ENCODE assay signal across 25 mouse cellular contexts in the genomic region with DNA sequence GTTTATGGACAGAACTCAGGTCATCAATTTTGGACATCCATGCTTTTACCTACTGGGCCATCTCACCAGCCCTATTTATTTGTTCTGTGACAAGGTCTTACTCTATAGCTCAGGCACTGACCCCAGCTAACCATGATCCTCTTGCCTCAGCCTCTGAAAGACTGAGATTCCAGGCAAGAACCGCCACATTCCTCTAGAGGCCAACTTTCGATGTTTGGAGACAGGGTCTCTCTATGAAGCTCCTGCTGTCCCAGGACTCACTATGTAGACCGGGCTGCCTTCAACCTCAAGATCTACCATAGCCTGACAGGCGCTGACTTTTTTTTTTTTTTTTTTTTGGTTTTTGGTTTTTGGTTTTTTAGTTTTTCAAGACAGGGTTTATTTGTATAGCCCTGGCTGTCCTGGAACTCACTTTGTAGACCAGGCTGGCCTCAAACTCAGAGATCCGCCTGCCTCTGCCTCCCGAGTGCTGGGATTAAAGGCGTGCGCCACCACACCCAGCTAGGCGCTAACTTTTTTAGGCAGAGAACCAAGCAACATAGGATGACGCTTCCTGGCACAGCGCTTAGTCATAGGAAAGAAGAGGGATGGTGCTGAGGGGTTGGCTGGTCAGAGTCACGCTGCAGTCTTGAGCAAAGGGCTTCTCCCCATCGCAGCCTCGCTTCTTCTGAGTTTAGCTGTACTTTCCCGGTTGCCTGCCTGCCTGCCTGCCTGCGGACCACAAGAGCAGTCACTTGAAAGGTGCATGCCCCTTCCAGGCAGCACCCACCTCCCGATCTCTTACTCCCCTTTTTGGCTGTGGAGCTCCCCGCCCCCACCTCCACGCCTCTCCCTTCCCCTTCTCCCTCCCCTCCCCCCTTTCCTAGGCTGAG. TPM values are rescaled to one million over a fixed set of nuclear protein-coding genes. Genes with fewer than 3 reads are reported as not detected.
A peak's percentile ranks its signal among the peaks of the same experiment; 100 is the strongest.
DNase-seq lines count a peak whose midpoint lies in the region; ATAC-seq and TF ChIP-seq lines count a peak whose summit lies in the region.
"Had no signal": no experiment of that assay in that cellular context is flagged by ENCODE, and none has a peak within 500 bp of the region (broad histone marks: within the 10 kb centered on the region; RNA-seq: fewer than 3 reads in every experiment).

No protein-coding gene starts in this region.

- peak overlapping the region; percentile 75 for H3K27ac ChIP-seq in heart, embryonic 11.5 days (ENCODE audit: low read depth, low read length)
- peak overlapping the region; percentile 92 for H3K27ac ChIP-seq in heart, embryonic 15.5 days
- H3K27ac ChIP-seq in lung, postnatal 0 days (ENCODE audit: low read length): no peak overlapping the region
- H3K27ac ChIP-seq: forebrain, embryonic 13.5 days; hindbrain, embryonic 13.5 days; limb, embryonic 12.5 days; liver, embryonic 13.5 days; midbrain, embryonic 12.5 days had no signal

- ATAC-seq in heart, embryonic 11.5 days (replicated peaks; ENCODE audit: insufficient number of reproducible peaks, low FRiP score, low TSS enrichment): no peak
- ATAC-seq in heart, embryonic 15.5 days (replicated peaks; ENCODE audit: insufficient number of reproducible peaks, insufficient read depth, low FRiP score, low read depth): 0 out of 2 replicates have a peak, but pooled peaks have one; percentile 5
- no peak for ATAC-seq in lung, postnatal 0 days
- ATAC-seq: forebrain, embryonic 13.5 days; inflammation-experienced regulatory T-cells, adult 6 months had no signal

- H3K36me3 ChIP-seq in heart, embryonic 11.5 days (ENCODE audit: control insufficient read depth, insufficient read depth, low read length): no peaks in the 10 kb centered on the region
- no peaks in the 10 kb centered on the region for H3K36me3 ChIP-seq in E14TG2a.4 (ENCODE audit: insufficient read depth, low read length)
- H3K36me3 ChIP-seq in heart, embryonic 15.5 days: no peaks in the 10 kb centered on the region
- H3K36me3 ChIP-seq in lung, postnatal 0 days (ENCODE audit: insufficient read depth, low read length): no peaks in the 10 kb centered on the region
- H3K36me3 ChIP-seq: hindbrain, embryonic 13.5 days; limb, embryonic 12.5 days; liver, embryonic 13.5 days; midbrain, embryonic 12.5 days had no signal

- H3K4me2 ChIP-seq in heart, embryonic 11.5 days: peak overlapping the region; percentile 30
- peak overlapping the region; percentile 42 for H3K4me2 ChIP-seq in heart, embryonic 15.5 days
- no peak overlapping the region for H3K4me2 ChIP-seq in lung, postnatal 0 days (replicated peaks; ENCODE audit: low read depth, low read length)
- H3K4me2 ChIP-seq: forebrain, embryonic 13.5 days; hindbrain, embryonic 13.5 days; limb, embryonic 12.5 days; liver, embryonic 13.5 days; lung, embryonic 14.5 days; midbrain, embryonic 12.5 days had no signal

- WGBS in heart, embryonic 11.5 days (ENCODE audit: insufficient replicate concordance): 62% methylated on average over 19 of the region's 19 CpGs
- WGBS in heart, embryonic 15.5 days: 63% methylated on average over 19 of the region's 19 CpGs
- WGBS in lung, postnatal 0 days: 79% methylated on average over 18 of the region's 19 CpGs

- DNase-seq in heart, postnatal 25 days (ENCODE audit: low spot score): no peak
- DNase-seq in ES-CJ7 (ENCODE audit: low read depth, low spot score): peak; percentile 76
- DNase-seq in lung, postnatal 0 days (ENCODE audit: low spot score): no peak
- DNase-seq in kidney, postnatal 36 days: no peak
- DNase-seq: adrenal gland, adult 8-10 months; cerebellum, adult 9-11 months; kidney, adult 8-10 months; liver, embryonic 13.5 days; lung, embryonic 14.5 days; thymus, postnatal 25 days had no signal

- no peaks in the 10 kb centered on the region; the same call in 1 of the 2 replicates for H3K9me3 ChIP-seq in heart, embryonic 11.5 days (replicated peaks; ENCODE audit: control insufficient read depth, low read length)
- H3K9me3 ChIP-seq in E14TG2a.4 (ENCODE audit: low read length): peaks cover 3% of the 10 kb centered on the region; the same call in 1 of the 2 replicates
- no peaks in the 10 kb centered on the region for H3K9me3 ChIP-seq in heart, embryonic 15.5 days (replicated peaks)
- no peaks in the 10 kb centered on the region for H3K9me3 ChIP-seq in lung, postnatal 0 days (ENCODE audit: low read length)
- H3K9me3 ChIP-seq: forebrain, embryonic 13.5 days; liver, embryonic 13.5 days; midbrain, embryonic 12.5 days had no signal

- TF ChIP-seq EP300 in lung, postnatal 0 days (IDR thresholded peaks at IDR 0.05): no peak

- H3K4me1 ChIP-seq in heart, embryonic 11.5 days (ENCODE audit: control insufficient read depth, insufficient read depth, low read length): peaks cover 24% of the 10 kb centered on the region
- peaks cover 30% of the 10 kb centered on the region for H3K4me1 ChIP-seq in E14TG2a.4 (replicated peaks; ENCODE audit: low read depth, low read length)
- H3K4me1 ChIP-seq in heart, embryonic 15.5 days (replicated peaks): peaks cover 47% of the 10 kb centered on the region
- H3K4me1 ChIP-seq in lung, postnatal 0 days (ENCODE audit: insufficient read depth, low read depth, low read length): no peaks in the 10 kb centered on the region
- H3K4me1 ChIP-seq: forebrain, embryonic 13.5 days; hindbrain, embryonic 13.5 days; limb, embryonic 12.5 days; liver, embryonic 13.5 days; midbrain, embryonic 12.5 days had no signal

- TF ChIP-seq CTCF in E14TG2a.4 (conservative IDR thresholded peaks at IDR 0.05; ENCODE audit: low read length): no peak
- TF ChIP-seq CTCF in lung, postnatal 0 days (IDR thresholded peaks at IDR 0.05): no peak

- no peaks in the 10 kb centered on the region for H3K27me3 ChIP-seq in heart, embryonic 11.5 days (ENCODE audit: control insufficient read depth, insufficient read depth, low read length)
- H3K27me3 ChIP-seq in E14TG2a.4 (ENCODE audit: insufficient read depth, low read length): 0 out of 2 replicates have a peak, but pooled peaks cover under 1% of the 10 kb centered on the region
- no peaks in the 10 kb centered on the region for H3K27me3 ChIP-seq in heart, embryonic 15.5 days
- H3K27me3 ChIP-seq in lung, postnatal 0 days (replicated peaks; ENCODE audit: insufficient read depth, low read length): no peaks in the 10 kb centered on the region
- H3K27me3 ChIP-seq: forebrain, embryonic 13.5 days had no signal

- intact Hi-C loops in heart, postnatal 25 days (cut with DNase I): no loop called here

- no peak overlapping the region for H3K9ac ChIP-seq in heart, embryonic 11.5 days (ENCODE audit: low read depth, low read length)
- no peak overlapping the region for H3K9ac ChIP-seq in heart, embryonic 15.5 days
- H3K9ac ChIP-seq in lung, postnatal 0 days (replicated peaks; ENCODE audit: low read depth): no peak overlapping the region
- H3K9ac ChIP-seq: forebrain, embryonic 13.5 days; hindbrain, embryonic 13.5 days; limb, embryonic 12.5 days; liver, embryonic 13.5 days; lung, embryonic 14.5 days; midbrain, embryonic 12.5 days had no signal

- H3K4me3 ChIP-seq in heart, embryonic 11.5 days (ENCODE audit: low read depth, low read length): peak overlapping the region; percentile 10; the same call in 1 of the 2 replicates
- H3K4me3 ChIP-seq in E14TG2a.4 (replicated peaks; ENCODE audit: low read length): 0 out of 2 replicates have a peak overlapping the region, but pooled peaks have one; percentile 35
- H3K4me3 ChIP-seq in heart, embryonic 15.5 days: no peak overlapping the region; the same call in 1 of the 2 replicates
- H3K4me3 ChIP-seq in lung, postnatal 0 days (ENCODE audit: low read depth, low read length): no peak overlapping the region
- H3K4me3 ChIP-seq: forebrain, embryonic 13.5 days; hindbrain, embryonic 13.5 days; limb, embryonic 12.5 days; liver, embryonic 13.5 days; midbrain, embryonic 12.5 days had no signal

RNA-seq across cellular contexts. Expression of gene Pdik1l, which starts 11.2 kb away (rescaled TPM):
- 13.7 and 16.3 TPM in 2 replicates for polyA plus RNA-seq in heart, embryonic 11.5 days (2014; fragmentation: Nextera tagmentation; extraction: Ambion mirVana)
- 1 to 10 TPM; 5.8 to 8.4 TPM for total RNA-seq in heart, postnatal 25 days (2021)
- polyA plus RNA-seq in heart, embryonic 15.5 days (2015; fragmentation: Nextera tagmentation; extraction: Ambion mirVana): 11.3 and 14.3 TPM in 2 replicates
- polyA plus RNA-seq in lung, postnatal 0 days (2015; fragmentation: Nextera tagmentation; extraction: Ambion mirVana): 9.9 and 10.0 TPM in 2 replicates

RNA-seq across cellular contexts. Expression of gene Trim63, which starts 16.1 kb away (rescaled TPM):
- polyA plus RNA-seq in heart, embryonic 11.5 days (2014; fragmentation: Nextera tagmentation; extraction: Ambion mirVana): 21.6 and 22.1 TPM in 2 replicates
- 100 to 1,000 TPM; 215 to 229 TPM for total RNA-seq in heart, postnatal 25 days (2021)
- polyA plus RNA-seq in heart, embryonic 15.5 days (2015; fragmentation: Nextera tagmentation; extraction: Ambion mirVana): 137 and 156 TPM in 2 replicates
- polyA plus RNA-seq in lung, postnatal 0 days (2015; fragmentation: Nextera tagmentation; extraction: Ambion mirVana): 0.75 and 1.3 TPM in 2 replicates
- total RNA-seq: adrenal gland, adult 8-10 months; granulocyte monocyte progenitor cell, adult 5-6 weeks; monocyte, adult 5-6 weeks had no signal
- polyA plus RNA-seq: forebrain, embryonic 13.5 days; inflammation-experienced regulatory T-cells, adult 6 months; lung, embryonic 14.5 days had no signal

RNA-seq across cellular contexts. Expression of gene Slc30a2, which starts 44.1 kb away (rescaled TPM):
- polyA plus RNA-seq in heart, embryonic 11.5 days (2014; fragmentation: Nextera tagmentation; extraction: Ambion mirVana): 0.26 TPM in 1 of 2 replicates, not detected in the other
- total RNA-seq in heart, postnatal 25 days (2021): under 1 TPM; 0.31 to 0.36 TPM
- 0.18 and 0.21 TPM in 2 replicates for polyA plus RNA-seq in heart, embryonic 15.5 days (2015; fragmentation: Nextera tagmentation; extraction: Ambion mirVana)
- polyA plus RNA-seq in lung, postnatal 0 days (2015; fragmentation: Nextera tagmentation; extraction: Ambion mirVana): 0.79 and 1.1 TPM in 2 replicates
- total RNA-seq: granulocyte monocyte progenitor cell, adult 5-6 weeks; monocyte, adult 5-6 weeks had no signal
- polyA plus RNA-seq: forebrain, embryonic 13.5 days; hindbrain, embryonic 13.5 days; liver, embryonic 13.5 days; neural tube, embryonic 11.5 days had no signal

RNA-seq across cellular contexts. Expression of gene Grrp1, which starts 45.0 kb away (rescaled TPM):
- 3.7 and 4.4 TPM in 2 replicates for polyA plus RNA-seq in heart, embryonic 11.5 days (2014; fragmentation: Nextera tagmentation; extraction: Ambion mirVana)
- total RNA-seq in heart, postnatal 25 days (2021): 1 to 10 TPM; 6.0 to 7.6 TPM
- polyA plus RNA-seq in heart, embryonic 15.5 days (2015; fragmentation: Nextera tagmentation; extraction: Ambion mirVana): 5.0 and 5.1 TPM in 2 replicates
- 23.6 and 24.5 TPM in 2 replicates for polyA plus RNA-seq in lung, postnatal 0 days (2015; fragmentation: Nextera tagmentation; extraction: Ambion mirVana)
- total RNA-seq: granulocyte monocyte progenitor cell, adult 5-6 weeks; monocyte, adult 5-6 weeks had no signal
- polyA plus RNA-seq: inflammation-experienced regulatory T-cells, adult 6 months had no signal

RNA-seq across cellular contexts. Expression of gene Gm30191, which starts 52.1 kb away (rescaled TPM):
- polyA plus RNA-seq in heart, embryonic 11.5 days (2014; fragmentation: Nextera tagmentation; extraction: Ambion mirVana): not detected in 2 replicates
- not detected for total RNA-seq in heart, postnatal 25 days (2021)
- not detected in 2 replicates for polyA plus RNA-seq in heart, embryonic 15.5 days (2015; fragmentation: Nextera tagmentation; extraction: Ambion mirVana)
- polyA plus RNA-seq in lung, postnatal 0 days (2015; fragmentation: Nextera tagmentation; extraction: Ambion mirVana): not detected in 2 replicates
- total RNA-seq: adrenal gland, adult 8-10 months; gastrocnemius, adult 18-20 months; granulocyte monocyte progenitor cell, adult 5-6 weeks; monocyte, adult 5-6 weeks had no signal
- polyA plus RNA-seq: cortical plate, adult 2 months; embryonic facial prominence, embryonic 11.5 days; forebrain, embryonic 13.5 days; inflammation-experienced regulatory T-cells, adult 6 months; limb, embryonic 12.5 days; liver, embryonic 13.5 days; lung, embryonic 14.5 days; midbrain, embryonic 12.5 days; neural tube, embryonic 11.5 days; testis, adult 2 months had no signal

Comparison
In these comparisons a context has a peak if more than half of its experiments do, and no peak if none do; other contexts are left out.
1. H3K4me3 ChIP-seq: peak in heart, embryonic 11.5 days (single experiment) and E14TG2a.4 (single experiment); none in heart, embryonic 15.5 days (single experiment) and lung, postnatal 0 days (single experiment).